Comparison of ENCODE assay signal across 21 mouse cellular contexts in the genomic region with DNA sequence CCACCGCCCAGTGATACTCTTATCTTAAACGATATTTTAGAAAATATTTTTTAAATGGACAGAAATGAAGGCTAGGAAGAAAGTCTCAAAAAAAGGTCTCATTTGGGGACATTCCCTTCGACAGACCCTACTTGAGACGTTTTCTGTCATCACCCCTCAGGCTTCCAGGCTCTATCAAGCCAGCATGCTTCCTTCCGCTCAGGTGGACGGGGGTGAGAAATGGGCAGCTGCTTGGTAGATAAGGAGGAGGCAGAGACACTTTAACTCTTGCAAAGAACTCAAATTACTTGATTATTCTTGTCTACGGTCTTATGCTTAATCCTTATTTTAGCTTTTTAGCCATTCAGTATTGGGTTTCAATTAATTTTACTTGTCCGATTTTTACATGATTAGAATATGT. TPM values are rescaled to one million over a fixed set of nuclear protein-coding genes. Genes with fewer than 3 reads are reported as not detected.
"Had no signal": no experiment of that assay in that cellular context is flagged by ENCODE, and none has a peak within 500 bp of the region (broad histone marks: within the 10 kb centered on the region; RNA-seq: fewer than 3 reads in every experiment).

No protein-coding gene starts in this region.

- H3K27me3 ChIP-seq: limb, embryonic 12.5 days; lung, embryonic 15.5 days; midbrain, embryonic 13.5 days had no signal

- ATAC-seq: midbrain, embryonic 13.5 days had no signal

- H3K4me2 ChIP-seq: limb, embryonic 12.5 days; lung, embryonic 15.5 days; midbrain, embryonic 13.5 days had no signal

- H3K9me3 ChIP-seq: limb, embryonic 12.5 days; lung, embryonic 15.5 days; midbrain, embryonic 13.5 days had no signal

- H3K4me3 ChIP-seq: left cerebral cortex, adult 2 months; limb, embryonic 12.5 days; lung, embryonic 15.5 days; midbrain, embryonic 13.5 days had no signal

- H3K9ac ChIP-seq: limb, embryonic 12.5 days; lung, embryonic 15.5 days; midbrain, embryonic 13.5 days had no signal

- DNase-seq: kidney, adult 18-20 months; kidney, postnatal 25 days; lung, postnatal 14 days; right cerebral cortex, postnatal 14 days; thymus, adult 18-20 months; thymus, postnatal 25 days had no signal

- H3K27ac ChIP-seq: left cerebral cortex, adult 2 months; limb, embryonic 12.5 days; lung, embryonic 15.5 days; macrophage; midbrain, embryonic 13.5 days had no signal

- H3K36me3 ChIP-seq: limb, embryonic 12.5 days; lung, embryonic 15.5 days; midbrain, embryonic 13.5 days had no signal

RNA-seq across cellular contexts. Expression of a gene that starts 43.3 kb away (rescaled TPM):
- total RNA-seq: layer of hippocampus, postnatal 25 days; left cerebral cortex, adult 2 months; left cerebral cortex, postnatal 36 days; liver, adult 2 months; midbrain, postnatal 0 days had no signal
- polyA plus RNA-seq: intestine, embryonic 14.5 days; kidney, embryonic 16.5 days; limb, embryonic 12.5 days; liver, adult 2 months; lung, embryonic 15.5 days; macrophage; midbrain, embryonic 13.5 days; midbrain, postnatal 0 days; neural tube, embryonic 14.5 days; small intestine, adult 2 months; stomach, embryonic 16.5 days; urinary bladder, adult 2 months had no signal
